Mouse (Mus musculus): ENCODE results near the gene B3gnt2. TPM values are rescaled to one million over a fixed set of nuclear protein-coding genes. Genes with fewer than 3 reads are reported as not detected.
"Not testable (repeated sequence)": the region's sequence is repeated elsewhere in the genome, so short reads cannot be mapped to it uniquely, and the experiment has no call there.

Gene B3gnt2
- polyA plus RNA-seq, 1 experiment from 2014 or later: 4.6 TPM

GRCm38 (mm10) chr11:22741436-22741835 is 119.3 kb downstream of the B3gnt2 start:
- Histone ChIP-seq H3K27ac (no peak overlapping the region), H3K36me3 (replicated peaks; ENCODE audit: control insufficient read depth, insufficient read depth) (no peaks in the 10 kb centered on the region), H3K27me3 (ENCODE audit: control insufficient read depth, insufficient read depth, low read length) (no peaks in the 10 kb centered on the region), H3K9ac (no peak overlapping the region), H3K4me3 (replicated peaks; ENCODE audit: low read length) (no peak overlapping the region), H3K4me2 (replicated peaks) (no peak overlapping the region), H3K4me1 (replicated peaks; ENCODE audit: control insufficient read depth, insufficient read depth, low read length) (no peaks in the 10 kb centered on the region), H3K9me3 (ENCODE audit: control insufficient read depth, low read length) (peaks cover 8% of the 10 kb centered on the region; the same call in 1 of the 2 replicates)
- ATAC-seq (ENCODE audit: low FRiP score) (no peak), DNase-seq (ENCODE audit: low spot score) (no peak)
- whole genome bisulfite sequencing: 82% methylated on average over 3 of the region's 3 CpGs

- Histone ChIP-seq H3K9me3 (ENCODE audit: control insufficient read depth, low read length) (no peaks in the 10 kb centered on the region), H3K9ac (no peak overlapping the region), H3K4me3 (replicated peaks; ENCODE audit: low read length) (no peak overlapping the region), H3K4me2 (replicated peaks) (no peak overlapping the region), H3K4me1 (replicated peaks; ENCODE audit: control insufficient read depth, insufficient read depth, low read length) (no peaks in the 10 kb centered on the region), H3K36me3 (replicated peaks; ENCODE audit: control insufficient read depth, insufficient read depth) (no peaks in the 10 kb centered on the region), H3K27me3 (ENCODE audit: control insufficient read depth, insufficient read depth, low read length) (no peaks in the 10 kb centered on the region), H3K27ac (no peak overlapping the region)
- DNase-seq (ENCODE audit: low spot score): no peak
- WGBS: 83% methylated on average over 5 of the region's 5 CpGs
- no peak for ATAC-seq (ENCODE audit: low FRiP score)
Measured at GRCm38 (mm10) chr11:22739497-22740288, 121.1 kb downstream of the B3gnt2 start.

DNA sequence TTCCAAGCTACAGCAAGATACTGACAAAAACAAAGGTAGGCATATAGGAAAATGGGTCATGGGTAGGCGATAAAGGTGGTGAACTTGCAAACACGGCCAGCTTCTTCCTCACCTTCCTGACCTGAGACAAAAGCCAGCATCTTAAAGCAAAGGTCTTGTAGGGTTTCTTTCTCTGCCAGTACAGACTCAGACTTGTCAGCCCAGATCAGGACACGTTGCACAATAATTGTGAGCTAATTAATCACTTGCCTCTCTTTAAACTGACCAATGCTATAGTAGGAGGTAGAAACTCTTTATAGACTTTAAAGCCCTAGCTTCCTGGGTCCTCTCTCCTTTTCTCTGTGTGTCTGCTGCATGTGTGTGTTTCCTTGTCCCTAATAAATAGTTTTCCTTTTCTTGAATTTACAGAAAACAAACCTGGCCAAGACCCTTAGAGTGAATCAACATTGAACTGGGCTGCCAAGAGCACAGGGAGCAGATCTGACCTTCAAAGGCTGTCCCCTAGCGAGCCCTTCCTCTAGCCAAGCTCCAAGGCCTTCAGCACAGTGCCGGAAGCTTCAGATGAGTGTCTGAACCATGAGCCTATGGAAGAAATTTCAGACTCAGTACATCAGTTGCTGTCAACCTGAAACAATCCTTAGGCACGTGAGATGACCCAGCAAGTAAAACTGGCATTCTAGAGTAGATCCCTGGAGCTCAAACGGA is 124.1 kb downstream of the B3gnt2 start:
- H3K36me3 ChIP-seq (replicated peaks; ENCODE audit: control insufficient read depth, insufficient read depth): no peaks in the 10 kb centered on the region
- no peak overlapping the region for H3K9ac ChIP-seq
- ATAC-seq (ENCODE audit: low FRiP score) (no peak), DNase-seq (ENCODE audit: low spot score) (no peak)
- no peak overlapping the region for H3K4me3 ChIP-seq (replicated peaks; ENCODE audit: low read length)
- WGBS: 82% methylated on average over 7 of the region's 7 CpGs
- H3K4me1 ChIP-seq (replicated peaks; ENCODE audit: control insufficient read depth, insufficient read depth, low read length): no peaks in the 10 kb centered on the region
- no peak overlapping the region for H3K4me2 ChIP-seq (replicated peaks)
- H3K27ac ChIP-seq: no peak overlapping the region
- no peaks in the 10 kb centered on the region for H3K9me3 ChIP-seq (ENCODE audit: control insufficient read depth, low read length)
- no peaks in the 10 kb centered on the region for H3K27me3 ChIP-seq (ENCODE audit: control insufficient read depth, insufficient read depth, low read length)

- not testable (repeated sequence) for H3K4me2 ChIP-seq (replicated peaks); H3K4me3 ChIP-seq (replicated peaks; ENCODE audit: low read length); H3K9me3 ChIP-seq (ENCODE audit: control insufficient read depth, low read length); ATAC-seq (ENCODE audit: low FRiP score); H3K36me3 ChIP-seq (replicated peaks; ENCODE audit: control insufficient read depth, insufficient read depth); H3K9ac ChIP-seq; H3K27ac ChIP-seq; H3K4me1 ChIP-seq (replicated peaks; ENCODE audit: control insufficient read depth, insufficient read depth, low read length); DNase-seq (ENCODE audit: low spot score); H3K27me3 ChIP-seq (ENCODE audit: control insufficient read depth, insufficient read depth, low read length)
- whole genome bisulfite sequencing: 93% methylated on average over 5 of the region's 5 CpGs
Measured at GRCm38 (mm10) chr11:22735128-22735527, 125.6 kb downstream of the B3gnt2 start.

DNA sequence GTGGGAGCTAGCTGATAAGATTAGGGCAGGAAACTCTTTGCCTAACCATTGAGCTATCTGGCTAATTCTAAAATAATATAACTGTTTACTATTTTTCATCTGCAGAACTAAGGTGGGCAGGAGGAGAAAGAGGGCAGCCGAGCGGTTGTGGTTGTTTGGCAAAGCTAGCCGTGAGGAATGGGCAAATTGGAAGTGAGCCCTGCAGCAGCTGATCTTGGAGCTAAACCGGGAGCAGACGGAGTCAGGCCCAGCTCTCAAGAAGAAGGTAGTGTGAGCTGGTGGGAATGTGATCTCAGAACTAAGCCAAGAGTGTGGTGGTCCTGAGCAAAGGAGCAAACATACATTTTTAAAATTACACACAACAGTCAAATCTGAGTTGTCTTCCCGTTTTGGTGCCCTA is 126.8 kb downstream of the B3gnt2 start:
- H3K4me1 ChIP-seq (replicated peaks; ENCODE audit: control insufficient read depth, insufficient read depth, low read length): no peaks in the 10 kb centered on the region
- WGBS: 93% methylated on average over 6 of the region's 6 CpGs
- H3K27me3 ChIP-seq (ENCODE audit: control insufficient read depth, insufficient read depth, low read length): no peaks in the 10 kb centered on the region
- ATAC-seq (ENCODE audit: low FRiP score) (no peak), DNase-seq (ENCODE audit: low spot score) (no peak)
- H3K4me3 ChIP-seq (replicated peaks; ENCODE audit: low read length): no peak overlapping the region
- H3K4me2 ChIP-seq (replicated peaks): no peak overlapping the region
- no peak overlapping the region for H3K9ac ChIP-seq
- H3K9me3 ChIP-seq (ENCODE audit: control insufficient read depth, low read length): no peaks in the 10 kb centered on the region
- H3K27ac ChIP-seq: no peak overlapping the region
- no peaks in the 10 kb centered on the region for H3K36me3 ChIP-seq (replicated peaks; ENCODE audit: control insufficient read depth, insufficient read depth)

DNA sequence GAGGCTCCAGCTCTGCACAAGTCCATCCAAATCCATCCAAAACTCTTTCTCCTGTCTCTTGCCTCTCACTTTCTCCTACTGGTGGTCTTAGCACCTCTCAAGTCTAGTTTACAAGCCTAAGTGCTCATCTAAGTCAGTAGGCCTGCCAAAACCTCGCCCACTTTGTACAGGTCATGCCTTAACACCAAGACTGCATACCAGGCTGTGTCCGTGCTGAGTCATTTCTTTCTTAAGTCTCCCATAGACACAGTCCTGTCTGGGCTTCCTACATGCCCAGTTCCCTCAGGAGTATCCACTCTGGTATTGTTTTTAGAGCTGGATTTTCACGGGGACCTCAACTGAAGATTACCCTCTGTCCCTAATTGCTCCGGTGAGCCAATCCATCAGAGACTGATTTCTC is 127.9 kb downstream of the B3gnt2 start:
- H3K4me2 ChIP-seq (replicated peaks): no peak overlapping the region
- no peak overlapping the region for H3K27ac ChIP-seq
- ATAC-seq (ENCODE audit: low FRiP score): no peak
- no peak overlapping the region for H3K4me3 ChIP-seq (replicated peaks; ENCODE audit: low read length)
- H3K27me3 ChIP-seq (ENCODE audit: control insufficient read depth, insufficient read depth, low read length): no peaks in the 10 kb centered on the region
- DNase-seq (ENCODE audit: low spot score): no peak
- no peaks in the 10 kb centered on the region for H3K4me1 ChIP-seq (replicated peaks; ENCODE audit: control insufficient read depth, insufficient read depth, low read length)
- WGBS: 87% methylated on average over 4 of the region's 4 CpGs
- no peak overlapping the region for H3K9ac ChIP-seq
- H3K9me3 ChIP-seq (ENCODE audit: control insufficient read depth, low read length): no peaks in the 10 kb centered on the region
- H3K36me3 ChIP-seq (replicated peaks; ENCODE audit: control insufficient read depth, insufficient read depth): no peaks in the 10 kb centered on the region

DNA sequence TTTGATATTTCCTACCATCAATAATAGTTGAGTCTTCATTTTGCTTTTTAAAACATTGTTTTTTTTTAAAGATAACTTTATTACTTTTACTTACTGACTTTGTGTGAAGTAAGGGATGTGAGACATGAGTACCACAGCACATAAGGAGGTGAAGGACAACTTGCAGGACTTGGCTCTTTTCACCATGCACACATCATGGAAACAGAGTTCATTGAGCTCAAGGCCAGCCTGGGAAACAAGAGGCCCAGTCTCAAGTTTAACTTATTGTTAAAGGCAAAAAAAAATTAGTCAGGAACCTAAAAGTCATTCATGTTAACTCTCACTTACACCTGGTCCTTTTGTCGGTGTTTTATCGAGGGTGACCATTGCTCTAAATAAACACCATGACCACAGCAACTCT is 137.7 kb downstream of the B3gnt2 start:
- no peaks in the 10 kb centered on the region for H3K9me3 ChIP-seq (ENCODE audit: control insufficient read depth, low read length)
- WGBS: 96% methylated on average over 2 of the region's 2 CpGs
- no peak overlapping the region for H3K9ac ChIP-seq
- DNase-seq (ENCODE audit: low spot score) (no peak), ATAC-seq (ENCODE audit: low FRiP score) (no peak)
- H3K36me3 ChIP-seq (replicated peaks; ENCODE audit: control insufficient read depth, insufficient read depth): no peaks in the 10 kb centered on the region
- H3K27me3 ChIP-seq (ENCODE audit: control insufficient read depth, insufficient read depth, low read length): no peaks in the 10 kb centered on the region
- no peak overlapping the region for H3K27ac ChIP-seq
- no peaks in the 10 kb centered on the region for H3K4me1 ChIP-seq (replicated peaks; ENCODE audit: control insufficient read depth, insufficient read depth, low read length)
- no peak overlapping the region for H3K4me2 ChIP-seq (replicated peaks)
- H3K4me3 ChIP-seq (replicated peaks; ENCODE audit: low read length): no peak overlapping the region

DNA sequence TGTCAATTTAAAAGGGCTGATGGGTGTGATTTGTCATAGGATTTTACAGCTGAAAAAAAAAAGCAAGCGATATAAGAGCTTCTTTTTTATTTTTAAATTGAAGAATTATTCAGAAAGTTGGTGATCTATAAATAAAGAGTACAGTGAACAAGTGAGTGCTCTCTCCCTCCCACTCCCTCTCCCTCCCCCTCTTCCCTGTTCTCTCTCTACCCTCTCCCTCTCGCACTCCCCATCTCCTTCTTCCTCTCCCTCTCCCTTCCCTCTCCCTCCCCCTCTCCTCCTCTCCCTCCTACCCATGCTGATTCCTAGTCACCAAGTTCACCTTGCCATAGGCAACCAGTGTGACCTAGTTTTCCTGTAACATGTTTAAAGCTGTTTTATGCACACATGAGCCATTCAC is 140.7 kb downstream of the B3gnt2 start:
- no peak for ATAC-seq (ENCODE audit: low FRiP score)

DNA sequence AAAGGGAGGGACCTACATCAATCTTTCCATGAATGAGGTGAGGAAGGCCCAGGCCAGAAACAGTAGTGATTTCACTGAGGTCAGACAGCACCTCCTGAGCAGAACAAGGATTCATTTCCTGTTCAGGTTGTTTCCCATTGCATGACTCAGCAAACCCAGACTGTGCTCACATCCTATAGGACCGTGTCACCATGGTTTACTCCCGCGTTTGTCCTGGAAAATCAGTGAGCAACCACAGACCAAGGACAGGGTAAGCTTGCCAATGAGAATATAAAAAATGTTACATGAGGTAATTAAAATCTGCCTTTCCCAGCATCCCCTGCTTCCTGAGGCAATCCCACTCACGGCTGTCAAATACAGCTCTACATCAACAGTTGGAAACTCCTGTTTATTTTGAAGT is 141.2 kb downstream of the B3gnt2 start:
- H3K9me3 ChIP-seq (ENCODE audit: control insufficient read depth, low read length): no peaks in the 10 kb centered on the region
- H3K4me3 ChIP-seq (replicated peaks; ENCODE audit: low read length): no peak overlapping the region
- no peak overlapping the region for H3K4me2 ChIP-seq (replicated peaks)
- no peaks in the 10 kb centered on the region for H3K27me3 ChIP-seq (ENCODE audit: control insufficient read depth, insufficient read depth, low read length)
- no peaks in the 10 kb centered on the region for H3K4me1 ChIP-seq (replicated peaks; ENCODE audit: control insufficient read depth, insufficient read depth, low read length)
- ATAC-seq (ENCODE audit: low FRiP score): no peak
- H3K27ac ChIP-seq: no peak overlapping the region
- WGBS: 76% methylated on average over 4 of the region's 4 CpGs
- H3K9ac ChIP-seq: no peak overlapping the region
- H3K36me3 ChIP-seq (replicated peaks; ENCODE audit: control insufficient read depth, insufficient read depth): no peaks in the 10 kb centered on the region
- no peak for DNase-seq (ENCODE audit: low spot score)

More for the DNA sequence above, 140.7 kb downstream of the B3gnt2 start:
- Histone ChIP-seq H3K36me3 (replicated peaks; ENCODE audit: control insufficient read depth, insufficient read depth) (no peaks in the 10 kb centered on the region), H3K27ac (no peak overlapping the region), H3K4me3 (replicated peaks; ENCODE audit: low read length) (no peak overlapping the region), H3K4me2 (replicated peaks) (no peak overlapping the region), H3K9ac (no peak overlapping the region), H3K4me1 (replicated peaks; ENCODE audit: control insufficient read depth, insufficient read depth, low read length) (no peaks in the 10 kb centered on the region), H3K9me3 (ENCODE audit: control insufficient read depth, low read length) (no peaks in the 10 kb centered on the region), H3K27me3 (ENCODE audit: control insufficient read depth, insufficient read depth, low read length) (no peaks in the 10 kb centered on the region)
- DNase-seq (ENCODE audit: low spot score): no peak
- 69% methylated on average over 2 of the region's 2 CpGs for WGBS

Data from hindbrain, embryonic 14.5 days (tissue).